Comparison of ENCODE assay signal across 27 mouse cellular contexts in the genomic region with DNA sequence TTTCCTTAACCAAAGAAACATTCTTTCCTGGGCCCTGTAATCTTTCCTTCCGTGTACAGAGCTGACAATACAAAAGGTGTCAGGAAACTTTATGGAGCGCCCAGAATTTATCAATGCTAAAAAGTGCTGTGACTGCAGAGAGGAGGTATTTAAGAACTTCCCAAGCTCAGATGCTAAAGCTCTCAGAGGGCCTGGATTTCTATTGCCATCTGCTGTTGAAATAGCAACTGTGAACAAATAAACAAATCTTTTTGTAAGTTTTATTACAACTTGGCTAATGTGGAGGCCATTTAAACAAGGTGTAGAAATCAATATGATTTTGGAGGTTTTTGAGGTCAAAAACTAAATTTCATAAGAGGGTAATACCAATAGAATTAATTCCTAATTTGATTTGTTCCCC.
DNase-seq lines count a peak whose midpoint lies in the region; ATAC-seq and TF ChIP-seq lines count a peak whose summit lies in the region.
"Had no signal": no experiment of that assay in that cellular context is flagged by ENCODE, and none has a peak within 500 bp of the region (broad histone marks: within the 10 kb centered on the region; RNA-seq: fewer than 3 reads in every experiment).

No protein-coding gene starts in this region.

- peak; percentile 24 for DNase-seq in forebrain, postnatal 0 days
- DNase-seq in left cerebral cortex, adult 2 months (ENCODE audit: extremely low spot score in 1 of 2, low spot score in 2 of 2): no peak
- DNase-seq in left cerebral cortex, postnatal 25 days (ENCODE audit: low spot score in 2 of 2): no peak
- DNase-seq in MN1 (ENCODE audit: low spot score): peak; percentile 11
- DNase-seq in stomach, postnatal 0 days (ENCODE audit: low spot score): no peak
- no peak for DNase-seq in urinary bladder, postnatal 36 days (ENCODE audit: low spot score in 2 of 2)
- DNase-seq: adrenal gland, adult 8-10 months; cerebellum, adult 11 months; cerebellum, adult 9-10 months; cerebellum, postnatal 36 days; gastrocnemius, postnatal 14 days; heart, adult 18-20 months; heart, postnatal 4 days; kidney, adult 11 months; kidney, postnatal 36 days; layer of hippocampus, postnatal 36 days; lung, postnatal 4 days; retina, postnatal 1 day; right cerebral cortex, postnatal 14 days; thymus, postnatal 14 days had no signal

- no peak overlapping the region for H3K4me2 ChIP-seq in forebrain, postnatal 0 days (ENCODE audit: low read depth)
- no peak overlapping the region for H3K4me2 ChIP-seq in forebrain, embryonic 15.5 days (replicated peaks)
- no peak overlapping the region for H3K4me2 ChIP-seq in stomach, postnatal 0 days (replicated peaks; ENCODE audit: low read depth)
- H3K4me2 ChIP-seq: heart, embryonic 11.5 days; hindbrain, embryonic 13.5 days; liver, embryonic 11.5 days; midbrain, embryonic 13.5 days had no signal

- H3K27ac ChIP-seq in forebrain, postnatal 0 days (ENCODE audit: low read depth, low read length): no peak overlapping the region
- H3K27ac ChIP-seq in forebrain, embryonic 15.5 days (replicated peaks): no peak overlapping the region
- no peak overlapping the region for H3K27ac ChIP-seq in left cerebral cortex, adult 2 months
- H3K27ac ChIP-seq in stomach, postnatal 0 days (replicated peaks): no peak overlapping the region
- H3K27ac ChIP-seq: hindbrain, embryonic 13.5 days; midbrain, embryonic 13.5 days had no signal

- no peak overlapping the region for H3K4me3 ChIP-seq in forebrain, postnatal 0 days (ENCODE audit: low read depth, low read length)
- H3K4me3 ChIP-seq in forebrain, embryonic 15.5 days: no peak overlapping the region
- no peak overlapping the region for H3K4me3 ChIP-seq in left cerebral cortex, adult 2 months
- no peak overlapping the region for H3K4me3 ChIP-seq in stomach, postnatal 0 days (ENCODE audit: low read depth, low read length)
- H3K4me3 ChIP-seq: hindbrain, embryonic 13.5 days; megakaryocyte, embryonic 14.5 days; midbrain, embryonic 13.5 days had no signal

- H3K9me3 ChIP-seq in forebrain, postnatal 0 days (ENCODE audit: low read length): no peaks in the 10 kb centered on the region
- H3K9me3 ChIP-seq in forebrain, embryonic 15.5 days: no peaks in the 10 kb centered on the region
- no peaks in the 10 kb centered on the region for H3K9me3 ChIP-seq in stomach, postnatal 0 days (ENCODE audit: control insufficient read depth, low read length)
- H3K9me3 ChIP-seq: hindbrain, embryonic 13.5 days; megakaryocyte, embryonic 14.5 days; midbrain, embryonic 13.5 days had no signal

- no peak overlapping the region for H3K9ac ChIP-seq in forebrain, postnatal 0 days
- no peak overlapping the region for H3K9ac ChIP-seq in forebrain, embryonic 15.5 days (replicated peaks)
- no peak overlapping the region for H3K9ac ChIP-seq in stomach, postnatal 0 days (ENCODE audit: low read length)
- H3K9ac ChIP-seq: hindbrain, embryonic 13.5 days; midbrain, embryonic 13.5 days had no signal

- no peak for ATAC-seq in forebrain, postnatal 0 days
- ATAC-seq in forebrain, embryonic 15.5 days (replicated peaks): no peak
- ATAC-seq in stomach, postnatal 0 days (ENCODE audit: low FRiP score, low TSS enrichment): no peak
- ATAC-seq: forebrain, embryonic 16.5 days; midbrain, embryonic 13.5 days had no signal

- peak; percentile 21; the same call in 1 of the 2 replicates for TF ChIP-seq CTCF in forebrain, postnatal 0 days (IDR thresholded peaks at IDR 0.05; ENCODE audit: low read depth)
- peak; percentile 7; the same call in 1 of the 2 replicates for TF ChIP-seq CTCF in left cerebral cortex, adult 2 months (IDR thresholded peaks at IDR 0.05)
- peak; percentile 27 for TF ChIP-seq CTCF in stomach, postnatal 0 days (IDR thresholded peaks at IDR 0.05; ENCODE audit: low read depth)

- H3K4me1 ChIP-seq in forebrain, postnatal 0 days (ENCODE audit: insufficient read depth): no peaks in the 10 kb centered on the region
- peaks cover 2% of the 10 kb centered on the region; the same call in 1 of the 2 replicates for H3K4me1 ChIP-seq in forebrain, embryonic 15.5 days
- no peaks in the 10 kb centered on the region for H3K4me1 ChIP-seq in stomach, postnatal 0 days (replicated peaks; ENCODE audit: control insufficient read depth, insufficient read depth)
- H3K4me1 ChIP-seq: hindbrain, embryonic 13.5 days; megakaryocyte, embryonic 14.5 days; midbrain, embryonic 13.5 days had no signal

- no peak for TF ChIP-seq EP300 in stomach, postnatal 0 days (optimal IDR thresholded peaks at IDR 0.05)

- no peaks in the 10 kb centered on the region for H3K27me3 ChIP-seq in forebrain, postnatal 0 days (ENCODE audit: insufficient read depth, low read length)
- H3K27me3 ChIP-seq in forebrain, embryonic 15.5 days: no peaks in the 10 kb centered on the region
- no peaks in the 10 kb centered on the region for H3K27me3 ChIP-seq in stomach, postnatal 0 days (ENCODE audit: control insufficient read depth, insufficient read depth, low read length)
- H3K27me3 ChIP-seq: hindbrain, embryonic 13.5 days; megakaryocyte, embryonic 14.5 days; midbrain, embryonic 13.5 days had no signal

- no peaks in the 10 kb centered on the region for H3K36me3 ChIP-seq in forebrain, postnatal 0 days (ENCODE audit: insufficient read depth)
- H3K36me3 ChIP-seq in forebrain, embryonic 15.5 days: no peaks in the 10 kb centered on the region
- no peaks in the 10 kb centered on the region for H3K36me3 ChIP-seq in stomach, postnatal 0 days (ENCODE audit: control insufficient read depth, insufficient read depth, low read length)
- H3K36me3 ChIP-seq: hindbrain, embryonic 13.5 days; midbrain, embryonic 13.5 days had no signal

- 33% methylated on average over 2 of the region's 2 CpGs for WGBS in forebrain, postnatal 0 days
- 24% methylated on average over 2 of the region's 2 CpGs for WGBS in forebrain, embryonic 15.5 days
- WGBS in stomach, postnatal 0 days: 22% methylated on average over 2 of the region's 2 CpGs

- intact Hi-C loops in left cerebral cortex, adult 2 months (cut with DNase I): no loop called here
- intact Hi-C loops in left cerebral cortex, postnatal 25 days (cut with DNase I): no loop called here

Comparison
In these comparisons a context has a peak if more than half of its experiments do, and no peak if none do; other contexts are left out.
1. DNase-seq: peak in forebrain, postnatal 0 days (single experiment) and MN1 (single experiment); none in left cerebral cortex, adult 2 months (0 of 2), left cerebral cortex, postnatal 25 days (0 of 2), stomach, postnatal 0 days (single experiment) and urinary bladder, postnatal 36 days (0 of 2).
2. Peak in every context shown above with its lines, with median percentiles within 50 percentile points of each other: CTCF ChIP-seq.